ENCODE assay signal across 13 mouse cellular contexts in the genomic region with DNA sequence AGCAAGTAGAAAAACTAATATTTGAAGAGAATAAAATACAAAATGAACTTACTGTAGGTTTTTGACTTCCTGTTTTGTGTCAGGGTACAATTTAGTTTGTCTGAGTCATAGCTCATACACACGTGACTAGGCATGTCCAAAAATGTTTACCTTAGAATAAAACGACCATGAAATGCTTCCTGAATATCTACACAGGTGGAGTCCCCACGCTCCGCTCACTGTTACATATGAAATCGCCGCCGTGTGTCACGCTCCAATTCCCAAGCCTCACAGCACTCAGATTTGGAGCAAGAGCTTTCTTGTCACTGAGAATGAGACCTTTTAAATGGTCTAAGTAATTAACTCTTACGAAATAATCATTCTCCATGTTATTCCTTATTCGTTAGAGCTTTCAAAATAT.
DNase-seq lines count a peak whose midpoint lies in the region; ATAC-seq and TF ChIP-seq lines count a peak whose summit lies in the region.
"Had no signal": no experiment of that assay in that cellular context is flagged by ENCODE, and none has a peak within 500 bp of the region (broad histone marks: within the 10 kb centered on the region; RNA-seq: fewer than 3 reads in every experiment).

No protein-coding gene starts in this region.

- H3K9ac ChIP-seq in forebrain, embryonic 14.5 days (ENCODE audit: low read length): no peak overlapping the region
- no peak overlapping the region for H3K9ac ChIP-seq in midbrain, embryonic 14.5 days (replicated peaks; ENCODE audit: low read length)
- H3K9ac ChIP-seq: heart, embryonic 12.5 days; liver, embryonic 14.5 days had no signal

- TF ChIP-seq POLR2A in thymus, adult 2 months (IDR thresholded peaks at IDR 0.05; ENCODE audit: control insufficient read depth, extremely low read depth, insufficient read depth, low read length, poor library complexity): no peak

- no peak for TF ChIP-seq CTCF in thymus, adult 2 months (IDR thresholded peaks at IDR 0.05; ENCODE audit: borderline replicate concordance, control insufficient read depth, extremely low read depth, insufficient read depth, low read length, poor library complexity)

- H3K4me2 ChIP-seq in forebrain, embryonic 14.5 days (ENCODE audit: low read length): peak overlapping the region; percentile 23; the same call in 1 of the 2 replicates
- H3K4me2 ChIP-seq in midbrain, embryonic 14.5 days (ENCODE audit: low read length): peak overlapping the region; percentile 14
- H3K4me2 ChIP-seq: heart, embryonic 12.5 days had no signal

- H3K4me1 ChIP-seq in forebrain, embryonic 14.5 days (ENCODE audit: control insufficient read depth, insufficient read depth, low read length): no peaks in the 10 kb centered on the region
- H3K4me1 ChIP-seq in midbrain, embryonic 14.5 days (ENCODE audit: control insufficient read depth, insufficient read depth, low read length): no peaks in the 10 kb centered on the region; the same call in none of the 2 replicates
- H3K4me1 ChIP-seq in thymus, adult 2 months (replicated peaks; ENCODE audit: control insufficient read depth, insufficient read depth, low read length): no peaks in the 10 kb centered on the region
- H3K4me1 ChIP-seq: heart, embryonic 12.5 days had no signal

- intact Hi-C loops in heart, postnatal 25 days (cut with DNase I): no loop called here

- no peaks in the 10 kb centered on the region for H3K9me3 ChIP-seq in forebrain, embryonic 14.5 days (replicated peaks; ENCODE audit: control insufficient read depth, low read length)
- no peaks in the 10 kb centered on the region for H3K9me3 ChIP-seq in midbrain, embryonic 14.5 days (ENCODE audit: control insufficient read depth, low read length)
- H3K9me3 ChIP-seq: heart, embryonic 12.5 days had no signal

- peak; percentile 55 for DNase-seq in brain, adult 2 months (ENCODE audit: low read depth, low spot score)
- peak; percentile 6 for DNase-seq in cerebellum, adult 11-12 months
- DNase-seq in forebrain, embryonic 14.5 days (ENCODE audit: low spot score): peak; percentile 15
- DNase-seq in midbrain, embryonic 14.5 days: peak; percentile 41
- no peak for DNase-seq in thymus, adult 2 months
- no peak for DNase-seq in adrenal gland, postnatal 36 days
- DNase-seq in embryo, embryonic 10 days (ENCODE audit: low spot score): no peak
- no peak for DNase-seq in heart, postnatal 25 days (ENCODE audit: low spot score)
- DNase-seq: gastrocnemius, postnatal 10 days had no signal

- H3K4me3 ChIP-seq in forebrain, embryonic 14.5 days (ENCODE audit: low read depth, low read length): no peak overlapping the region
- H3K4me3 ChIP-seq in midbrain, embryonic 14.5 days (replicated peaks; ENCODE audit: low read depth, low read length): no peak overlapping the region
- no peak overlapping the region for H3K4me3 ChIP-seq in thymus, adult 2 months (ENCODE audit: control insufficient read depth, insufficient read depth, low read length)
- H3K4me3 ChIP-seq: heart, embryonic 12.5 days had no signal

- WGBS in forebrain, embryonic 14.5 days: 38% methylated on average over 10 of the region's 10 CpGs
- WGBS in midbrain, embryonic 14.5 days: 50% methylated on average over 10 of the region's 10 CpGs
- WGBS in thymus, adult 2 months: 81% methylated on average over 10 of the region's 10 CpGs

- no peaks in the 10 kb centered on the region for H3K27me3 ChIP-seq in forebrain, embryonic 14.5 days (replicated peaks; ENCODE audit: control insufficient read depth, insufficient read depth, low read length)
- no peaks in the 10 kb centered on the region for H3K27me3 ChIP-seq in midbrain, embryonic 14.5 days (ENCODE audit: control insufficient read depth, insufficient read depth, low read length)
- H3K27me3 ChIP-seq in thymus, adult 2 months (ENCODE audit: control insufficient read depth, insufficient read depth, low read length): no peaks in the 10 kb centered on the region
- H3K27me3 ChIP-seq: heart, embryonic 12.5 days had no signal

- no peaks in the 10 kb centered on the region for H3K36me3 ChIP-seq in forebrain, embryonic 14.5 days (ENCODE audit: control insufficient read depth, insufficient read depth, low read length)
- H3K36me3 ChIP-seq in midbrain, embryonic 14.5 days (ENCODE audit: control insufficient read depth, insufficient read depth, low read length): no peaks in the 10 kb centered on the region
- H3K36me3 ChIP-seq in thymus, adult 2 months (ENCODE audit: control insufficient read depth, insufficient read depth, low read length): no peaks in the 10 kb centered on the region
- H3K36me3 ChIP-seq: heart, embryonic 12.5 days had no signal

- ATAC-seq in forebrain, embryonic 14.5 days: peak; percentile 60; the same call in 1 of the 2 replicates
- ATAC-seq in midbrain, embryonic 14.5 days (ENCODE audit: low FRiP score, low TSS enrichment): 0 out of 2 replicates have a peak, but pooled peaks have one; percentile 34
- ATAC-seq: inflammation-experienced regulatory T-cells, adult 6 months had no signal

- no peak overlapping the region for H3K27ac ChIP-seq in forebrain, embryonic 14.5 days (ENCODE audit: low read depth, low read length)
- peak overlapping the region; percentile 27; the same call in 1 of the 2 replicates for H3K27ac ChIP-seq in midbrain, embryonic 14.5 days (replicated peaks; ENCODE audit: low read depth, low read length)
- no peak overlapping the region for H3K27ac ChIP-seq in thymus, adult 2 months (ENCODE audit: control insufficient read depth, insufficient read depth, low read length)
- H3K27ac ChIP-seq: kidney, postnatal 0 days; liver, embryonic 14.5 days had no signal

Comparison
In these comparisons a context has a peak if more than half of its experiments do, and no peak if none do; other contexts are left out.
1. DNase-seq: peak in brain, adult 2 months (single experiment), cerebellum, adult 11-12 months (single experiment), forebrain, embryonic 14.5 days (single experiment) and midbrain, embryonic 14.5 days (single experiment); none in thymus, adult 2 months (single experiment), adrenal gland, postnatal 36 days (0 of 2), embryo, embryonic 10 days (single experiment) and heart, postnatal 25 days (single experiment).